Mouse (Mus musculus) heart, embryonic 15.5 days (tissue): ENCODE data around the gene Btbd11. TPM values are rescaled to one million over a fixed set of nuclear protein-coding genes. Genes with fewer than 3 reads are reported as not detected.

Source experiments
- polyA plus RNA-seq: library from polyadenylated mRNA; unstranded; fragments of >200 nt; fragmentation: Nextera tagmentation; extraction: Ambion mirVana; gene quantifications from 2 replicates; pipeline ENCODE4 v1.2.1, GENCODE M21; 2015

Btbd11 gene
- polyA plus RNA-seq, 1 experiment from 2014 or later, result 0.79 TPM

Other genes with a start within 250 kb of the Btbd11 start
- gene Cry1, start 201.8 kb upstream of the Btbd11 start, polyA plus RNA-seq, result 15.7 and 20.1 TPM in 2 replicates